18 mouse cellular contexts compared by ENCODE assay signal in genomic region chr13:29670626-29671025, GRCm38 (mm10).
"Had no signal": no experiment of that assay in that cellular context is flagged by ENCODE, and none has a peak within 500 bp of the region (broad histone marks: within the 10 kb centered on the region; RNA-seq: fewer than 3 reads in every experiment).

No protein-coding gene starts in this region.

- ATAC-seq: liver, embryonic 12.5 days; midbrain, embryonic 13.5 days; midbrain, embryonic 16.5 days had no signal

- H3K4me2 ChIP-seq: kidney, embryonic 15.5 days; liver, embryonic 12.5 days; liver, embryonic 15.5 days; lung, embryonic 15.5 days; midbrain, embryonic 13.5 days had no signal

- H3K27ac ChIP-seq: kidney, embryonic 15.5 days; liver, embryonic 12.5 days; liver, embryonic 15.5 days; lung, embryonic 15.5 days; midbrain, embryonic 10.5 days; midbrain, embryonic 13.5 days had no signal

- H3K4me1 ChIP-seq: kidney, embryonic 15.5 days; liver, embryonic 12.5 days; liver, embryonic 15.5 days; lung, embryonic 15.5 days; megakaryocyte, embryonic 14.5 days; midbrain, embryonic 10.5 days; midbrain, embryonic 13.5 days had no signal

- H3K36me3 ChIP-seq: kidney, embryonic 15.5 days; liver, embryonic 12.5 days; liver, embryonic 15.5 days; lung, embryonic 15.5 days; midbrain, embryonic 10.5 days; midbrain, embryonic 13.5 days had no signal

- DNase-seq: kidney, adult 8-10 months; kidney, postnatal 10 days; kidney, postnatal 36 days; liver; lung, adult 18-20 months; lung, postnatal 10 days; lung, postnatal 36 days; thymus, adult 18-20 months; thymus, postnatal 14 days; thymus, postnatal 4 days had no signal

- H3K9ac ChIP-seq: kidney, embryonic 15.5 days; liver, embryonic 12.5 days; liver, embryonic 15.5 days; lung, embryonic 15.5 days; midbrain, embryonic 13.5 days had no signal

- H3K4me3 ChIP-seq: kidney, embryonic 15.5 days; liver, embryonic 12.5 days; liver, embryonic 15.5 days; lung, embryonic 15.5 days; megakaryocyte, embryonic 14.5 days; midbrain, embryonic 10.5 days; midbrain, embryonic 13.5 days had no signal

- H3K27me3 ChIP-seq: kidney, embryonic 15.5 days; liver, embryonic 12.5 days; liver, embryonic 15.5 days; lung, embryonic 15.5 days; megakaryocyte, embryonic 14.5 days; midbrain, embryonic 13.5 days had no signal

- H3K9me3 ChIP-seq: kidney, embryonic 15.5 days; liver, embryonic 12.5 days; liver, embryonic 15.5 days; lung, embryonic 15.5 days; megakaryocyte, embryonic 14.5 days; midbrain, embryonic 10.5 days; midbrain, embryonic 13.5 days had no signal
